Mouse (Mus musculus) E14TG2a.4 (cell line): ENCODE results near the gene Artn.
A peak's percentile ranks its signal among the peaks of the same experiment; 100 is the strongest.

ENCODE experiments used
- H3K27me3 ChIP-seq: 2 replicates; pipeline ENCODE4 v1.6.1; 2014; ENCODE audit warnings: low read length, control low read depth; ENCODE audit not compliant: insufficient read depth
- H3K36me3 ChIP-seq: 2 replicates; pipeline ENCODE4 v1.6.1; 2014; ENCODE audit warnings: low read length, control low read depth; ENCODE audit not compliant: insufficient read depth
- H3K4me1 ChIP-seq: replicated peaks from 2 replicates; pipeline ENCODE4 v1.6.1; 2014; ENCODE audit warnings: low read depth, low read length, control low read depth
- H3K4me3 ChIP-seq: replicated peaks from 2 replicates; pipeline ENCODE4 v1.5.1; 2014; ENCODE audit warnings: mild to moderate bottlenecking, low read length
- H3K9me3 ChIP-seq: 2 replicates; pipeline ENCODE4 v1.6.1; 2014; ENCODE audit warnings: low read length, control low read depth
- CTCF ChIP-seq: conservative IDR thresholded peaks from 2 replicates; pipeline ENCODE4 v1.5.1; 2014; ENCODE audit warnings: low read length
- NANOG ChIP-seq: IDR thresholded peaks from 2 replicates; pipeline ENCODE4 v1.6.1; 2014; ENCODE audit warnings: borderline replicate concordance, low read length, mixed read lengths
- POU5F1 ChIP-seq: IDR thresholded peaks from 2 replicates; pipeline ENCODE4 v1.6.1; 2014; ENCODE audit warnings: low read length, borderline replicate concordance

Gene Artn

DNA sequence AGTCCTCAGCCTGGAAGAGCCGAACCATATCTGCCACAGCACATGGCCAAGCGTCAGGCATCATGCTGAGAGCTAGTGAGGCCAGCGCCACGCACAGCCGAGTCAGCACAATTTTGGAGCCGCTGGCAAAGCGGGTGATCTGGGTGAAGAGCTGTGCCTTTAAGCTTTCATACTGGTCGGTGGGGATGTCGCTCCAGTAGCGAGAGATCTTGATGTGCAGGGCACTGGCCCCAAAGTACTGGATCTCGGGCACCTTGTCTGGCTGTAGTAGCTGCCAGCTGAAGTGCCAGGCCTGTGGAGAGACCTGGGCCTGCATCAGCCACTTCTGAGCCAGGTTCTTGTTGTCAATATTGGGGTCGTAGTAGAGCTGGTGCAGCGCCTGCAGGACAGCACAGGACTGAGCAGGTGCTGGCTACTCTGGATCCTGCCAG is 17.4 kb downstream of the Artn start:
- H3K9me3 ChIP-seq: no peaks in the 10 kb centered on the region
- peak overlapping the region; percentile 95 for H3K4me3 ChIP-seq
- H3K36me3 ChIP-seq: peaks cover 56% of the 10 kb centered on the region
- TF ChIP-seq POU5F1: no peak
- TF ChIP-seq CTCF: no peak
- no peak for TF ChIP-seq NANOG
- H3K4me1 ChIP-seq: peaks cover 43% of the 10 kb centered on the region
- H3K27me3 ChIP-seq: no peaks in the 10 kb centered on the region

DNA sequence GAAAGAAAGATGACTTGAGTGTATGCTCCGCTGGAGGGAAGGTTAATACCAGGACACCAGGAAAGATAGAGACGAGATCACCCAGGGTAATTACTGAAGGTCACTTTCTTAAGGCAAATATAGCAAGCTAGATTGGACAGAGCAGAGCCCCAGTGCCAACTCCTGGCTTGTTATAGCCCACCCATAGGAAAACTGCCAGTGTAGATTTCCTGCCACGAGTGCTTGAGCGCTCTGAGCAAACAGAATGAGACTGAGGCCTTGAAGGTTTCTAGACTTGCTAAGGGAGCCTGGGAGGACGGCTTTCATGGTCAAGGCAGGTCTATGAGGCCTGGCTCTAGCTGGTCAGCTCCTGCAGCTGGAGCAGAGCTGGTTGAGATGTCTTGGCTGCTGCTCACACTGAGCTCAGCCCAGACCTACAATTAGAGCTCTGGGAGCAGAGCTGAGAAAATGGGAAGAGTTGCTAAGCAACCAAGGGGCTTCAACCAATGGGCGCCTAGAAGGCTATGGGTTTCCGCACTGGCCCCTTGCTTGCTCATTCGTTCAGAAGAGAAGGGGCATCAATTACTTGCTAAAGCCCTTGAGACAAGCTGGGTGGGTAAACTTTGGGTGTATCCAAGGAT is 20.6 kb downstream of the Artn start:
- no peak for TF ChIP-seq NANOG
- TF ChIP-seq CTCF: no peak
- TF ChIP-seq POU5F1: no peak
- H3K4me1 ChIP-seq: peaks cover 27% of the 10 kb centered on the region

DNA sequence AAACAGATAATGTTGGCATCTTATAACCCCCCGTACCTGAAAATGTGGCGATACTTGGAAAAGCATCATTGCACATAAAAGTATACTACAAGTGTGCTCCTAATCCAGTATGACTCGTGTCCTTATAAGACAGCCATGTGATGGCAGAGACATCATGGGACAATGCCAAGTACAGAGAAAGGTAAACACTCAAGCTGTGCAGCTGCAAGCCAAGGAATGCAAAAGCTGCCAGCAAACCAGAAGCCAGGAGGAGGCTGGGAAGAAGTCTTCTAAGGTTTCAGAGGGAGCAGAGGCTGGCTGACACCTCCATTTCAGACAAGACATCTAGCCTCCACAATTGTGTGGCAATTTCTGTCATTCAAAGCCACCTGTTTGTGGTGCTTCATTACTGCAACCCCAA is 23.4 kb downstream of the Artn start:
- no peaks in the 10 kb centered on the region for H3K27me3 ChIP-seq

More for the DNA sequence above, 20.6 kb downstream of the Artn start:
- Histone ChIP-seq H3K27me3 (no peaks in the 10 kb centered on the region), H3K9me3 (no peaks in the 10 kb centered on the region), H3K4me3 (no peak overlapping the region), H3K36me3 (peaks cover 86% of the 10 kb centered on the region)

DNA sequence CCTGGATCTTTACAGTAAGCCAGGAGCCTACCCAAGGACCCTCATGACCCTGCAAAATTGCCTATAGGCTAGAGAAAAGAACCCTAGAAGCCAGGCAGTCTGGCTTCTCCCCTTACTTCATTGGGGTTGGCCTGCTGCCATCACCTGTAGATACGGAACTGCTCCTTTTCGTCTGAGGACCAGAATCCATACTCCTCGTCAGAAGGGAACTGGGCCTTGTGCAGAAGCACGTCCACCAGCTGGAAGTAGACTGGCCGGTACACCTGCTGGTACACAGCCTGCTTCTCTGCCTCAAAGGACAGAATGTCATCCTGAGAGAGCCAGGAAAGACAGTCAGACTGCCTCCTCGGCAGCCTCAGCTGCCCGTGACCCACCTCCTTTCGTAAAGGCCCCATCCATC is 24.8 kb downstream of the Artn start:
- no peaks in the 10 kb centered on the region for H3K27me3 ChIP-seq
- no peak for TF ChIP-seq POU5F1
- TF ChIP-seq CTCF: no peak
- no peak for TF ChIP-seq NANOG

More for the DNA sequence above, 23.4 kb downstream of the Artn start:
- Histone ChIP-seq H3K9me3 (no peaks in the 10 kb centered on the region), H3K4me3 (no peak overlapping the region), H3K4me1 (peaks cover under 1% of the 10 kb centered on the region), H3K36me3 (peaks cover 96% of the 10 kb centered on the region)
- TF ChIP-seq CTCF (no peak), NANOG (no peak), POU5F1 (no peak)

DNA sequence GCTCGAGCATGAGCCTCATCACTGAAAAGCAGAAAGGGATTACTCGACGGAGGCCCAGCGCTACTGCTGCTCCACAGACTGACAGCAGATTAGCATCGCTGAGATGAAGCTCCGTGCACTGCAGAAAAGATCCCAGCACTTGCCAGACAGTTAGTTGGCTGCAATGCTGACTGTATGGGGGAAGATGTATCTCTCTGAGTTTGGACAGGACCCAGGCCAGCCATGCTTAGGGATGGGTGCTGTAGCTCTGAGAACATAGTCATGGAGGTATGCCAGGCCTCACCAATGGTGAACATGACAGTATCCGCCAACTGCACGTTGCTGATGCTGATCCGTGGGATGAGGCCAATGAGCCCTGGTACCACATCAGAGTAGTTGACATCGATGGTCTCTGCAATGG is 25.5 kb downstream of the Artn start:
- Histone ChIP-seq H3K36me3 (peaks cover 96% of the 10 kb centered on the region), H3K9me3 (no peaks in the 10 kb centered on the region), H3K27me3 (no peaks in the 10 kb centered on the region), H3K4me1 (peaks cover 5% of the 10 kb centered on the region; the same call in 1 of the 2 replicates), H3K4me3 (no peak overlapping the region)
- TF ChIP-seq POU5F1 (no peak), CTCF (no peak), NANOG (no peak)

More for the DNA sequence above, 24.8 kb downstream of the Artn start:
- Histone ChIP-seq H3K4me1 (peaks cover 5% of the 10 kb centered on the region; the same call in 1 of the 2 replicates), H3K4me3 (no peak overlapping the region), H3K9me3 (no peaks in the 10 kb centered on the region), H3K36me3 (peaks cover 96% of the 10 kb centered on the region)

DNA sequence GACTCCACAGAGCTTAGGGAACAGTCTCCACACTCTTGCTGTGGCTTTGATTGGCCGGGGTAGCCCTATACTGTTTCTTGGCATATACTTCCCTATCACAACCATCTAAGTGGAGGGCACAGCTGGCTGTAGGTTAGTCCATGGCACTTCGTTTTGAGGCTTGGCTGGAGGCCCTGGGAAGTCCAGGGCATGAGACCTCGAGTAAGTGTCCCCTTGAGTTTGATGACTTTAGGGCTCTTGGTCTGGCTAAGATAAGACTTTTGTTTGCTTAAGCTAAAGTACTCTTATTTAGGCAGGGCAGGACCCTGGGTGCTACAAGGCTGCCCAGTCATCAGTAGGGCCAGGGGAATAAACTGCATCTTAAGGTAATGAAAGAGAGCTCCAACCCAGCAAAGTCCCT is 31.5 kb downstream of the Artn start:
- no peaks in the 10 kb centered on the region for H3K27me3 ChIP-seq
- TF ChIP-seq NANOG: no peak
- no peak for TF ChIP-seq POU5F1
- no peak for TF ChIP-seq CTCF
- H3K9me3 ChIP-seq: no peaks in the 10 kb centered on the region
- peaks cover 94% of the 10 kb centered on the region for H3K36me3 ChIP-seq
- H3K4me1 ChIP-seq: peaks cover 11% of the 10 kb centered on the region; the same call in 1 of the 2 replicates
- no peak overlapping the region for H3K4me3 ChIP-seq

DNA sequence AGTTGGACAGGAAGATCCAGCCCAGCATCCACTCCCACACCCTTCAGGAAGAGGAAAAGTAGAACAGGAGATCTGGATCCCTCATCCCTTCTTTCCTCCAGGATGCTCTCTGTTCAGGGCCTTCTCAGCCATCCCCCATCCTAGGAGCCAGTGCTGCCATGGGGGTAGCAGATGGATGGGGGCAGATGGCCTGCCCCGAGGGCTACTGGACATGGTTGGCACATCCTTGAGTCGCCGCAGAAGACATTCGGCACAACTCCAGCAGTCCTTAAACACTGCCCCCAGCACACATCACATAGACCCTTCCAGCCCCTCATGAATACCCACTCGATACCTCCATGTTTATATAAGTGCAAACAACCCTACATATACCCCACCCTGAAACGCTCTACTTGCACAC is 33.5 kb downstream of the Artn start:
- Histone ChIP-seq H3K4me1 (peaks cover 21% of the 10 kb centered on the region), H3K4me3 (no peak overlapping the region), H3K36me3 (peaks cover 74% of the 10 kb centered on the region), H3K9me3 (no peaks in the 10 kb centered on the region), H3K27me3 (no peaks in the 10 kb centered on the region)
- TF ChIP-seq NANOG (no peak), CTCF (no peak), POU5F1 (no peak)

DNA sequence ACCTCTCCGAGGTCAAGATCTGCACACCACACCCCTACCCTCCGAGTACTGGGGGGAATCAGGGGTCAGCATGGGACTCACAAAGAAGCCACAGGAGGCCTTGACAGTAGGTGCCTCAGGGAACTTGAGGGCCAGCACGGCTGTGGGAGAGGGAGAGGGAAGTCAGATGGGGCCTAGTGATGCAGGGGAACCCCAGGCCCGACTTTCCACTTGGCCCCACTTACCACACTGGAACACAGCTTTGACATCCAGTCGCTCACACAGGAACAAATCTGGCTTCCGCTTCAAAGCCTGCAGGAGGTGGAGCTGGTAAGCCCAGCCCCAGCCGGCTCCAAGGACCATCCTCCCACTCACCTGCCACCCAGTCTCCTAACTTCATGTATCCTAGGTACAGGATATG is 34.2 kb downstream of the Artn start:
- peaks cover 25% of the 10 kb centered on the region for H3K4me1 ChIP-seq
- no peak overlapping the region for H3K4me3 ChIP-seq
- peaks cover 74% of the 10 kb centered on the region for H3K36me3 ChIP-seq
- no peaks in the 10 kb centered on the region for H3K27me3 ChIP-seq
- no peak for TF ChIP-seq CTCF
- no peak for TF ChIP-seq POU5F1
- TF ChIP-seq NANOG: no peak
- no peaks in the 10 kb centered on the region for H3K9me3 ChIP-seq

DNA sequence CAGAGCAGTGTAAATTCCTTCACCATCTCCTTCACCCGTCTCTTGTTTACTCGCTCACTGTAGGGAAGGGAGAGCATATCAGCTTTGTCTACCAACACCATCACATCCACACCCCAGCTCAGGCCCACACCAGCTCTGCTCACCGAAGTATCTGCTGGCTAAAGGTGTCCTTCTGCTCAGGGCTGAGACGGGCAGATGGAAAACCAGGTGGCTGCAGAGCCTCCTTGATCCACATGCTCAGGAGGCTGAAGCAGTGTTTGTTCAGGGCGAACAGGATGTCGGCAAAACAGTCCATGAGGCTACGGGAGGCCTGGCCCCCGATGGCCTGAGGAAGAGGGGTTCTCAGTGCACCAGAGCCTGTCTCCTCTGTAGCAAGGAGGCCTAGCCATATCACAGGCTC is 35.0 kb downstream of the Artn start:
- H3K4me1 ChIP-seq: peaks cover 32% of the 10 kb centered on the region
- H3K27me3 ChIP-seq: no peaks in the 10 kb centered on the region
- H3K4me3 ChIP-seq: no peak overlapping the region
- no peaks in the 10 kb centered on the region for H3K9me3 ChIP-seq
- no peak for TF ChIP-seq CTCF
- TF ChIP-seq POU5F1: no peak
- no peak for TF ChIP-seq NANOG
- peaks cover 74% of the 10 kb centered on the region for H3K36me3 ChIP-seq
